Mouse (Mus musculus) left cerebral cortex, adult 2 months (tissue): Measurements from ENCODE around the gene Borcs7. TPM values are rescaled to one million over a fixed set of nuclear protein-coding genes. Genes with fewer than 3 reads are reported as not detected.

ENCODE experiments used
- DNase-seq, 2 experiments: peaks; one replicate each; pipeline ENCODE4 v3.0.0; 2021 to 2022; ENCODE audit warnings: low spot score in 2 of 2, mixed read lengths in 1 of 2; ENCODE audit errors: extremely low spot score in 1 of 2
- H3K27ac ChIP-seq: fragments of 200-600 bp; 2 replicates; pipeline ENCODE4 v1.8.1; 2022
- H3K4me3 ChIP-seq: fragments of 200-600 bp; 2 replicates; pipeline ENCODE4 v1.8.1; 2022
- CTCF ChIP-seq: fragments of 200-600 bp; IDR thresholded peaks from 2 replicates; pipeline ENCODE4 v1.8.1; 2022; ENCODE audit warnings: antibody characterized with exemption, mild to moderate bottlenecking, moderate library complexity
- intact Hi-C: fragments of 180-260 bp; cut with DNase I; formaldehyde crosslinking; loops from one replicate; pipeline ENCODE4 v1.15.1; 2025
- total RNA-seq, 2 experiments: library from RNA; stranded (reverse); gene quantifications; 2 replicates each; pipeline ENCODE4 v1.2.3; 2021

Gene Borcs7
- total RNA-seq, 2 experiments from 2014 or later = 22.0 to 22.3 TPM

DNA sequence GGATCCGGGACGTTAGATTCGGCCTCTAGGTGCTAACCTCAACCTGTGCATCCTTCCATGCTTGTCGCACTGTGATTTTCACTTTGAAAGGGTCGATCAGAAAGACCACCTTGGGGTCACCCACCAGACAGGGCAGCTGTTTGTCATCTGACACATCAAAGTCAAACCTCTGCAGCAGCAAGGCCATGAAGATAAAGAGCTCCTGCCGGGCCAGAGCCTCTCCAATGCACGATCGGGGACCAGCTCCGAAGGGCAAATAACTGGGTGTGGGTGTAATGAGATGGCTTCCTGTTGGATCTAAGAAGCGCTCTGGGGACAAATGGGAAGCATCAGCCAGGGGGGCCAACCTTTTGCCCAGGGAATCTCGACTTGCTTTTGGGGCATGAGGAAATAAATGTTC lies 22.4 kb upstream of the Borcs7 start:
- no peak overlapping the region for H3K4me3 ChIP-seq
- TF ChIP-seq CTCF = no peak
- DNase-seq = peak in 1 of 2 experiments; percentile 5
- no peak overlapping the region for H3K27ac ChIP-seq
- intact Hi-C loops = no loop called here

DNA sequence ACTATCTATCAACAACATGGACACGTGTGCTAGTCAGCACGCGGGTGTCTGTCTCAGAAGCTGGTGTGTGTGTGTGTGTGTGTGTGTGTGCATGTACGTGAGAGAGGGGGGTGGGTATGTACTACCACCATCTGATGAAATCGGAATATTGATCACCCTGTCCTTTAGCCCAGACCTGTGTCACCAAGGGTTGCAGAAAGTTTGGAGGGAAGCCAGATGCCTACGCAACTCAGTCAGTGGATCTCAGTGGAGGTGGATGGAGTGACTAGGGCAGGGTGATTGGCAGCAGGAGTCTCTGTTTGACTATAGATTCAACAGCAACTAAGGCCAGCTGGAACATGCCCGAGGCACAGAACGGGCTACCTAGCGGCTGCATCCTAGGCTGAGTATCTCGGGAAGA lies 21.4 kb upstream of the Borcs7 start:
- no peak for DNase-seq
- no peak overlapping the region for H3K27ac ChIP-seq
- no peak overlapping the region for H3K4me3 ChIP-seq
- intact Hi-C loops = no loop called here
- no peak for TF ChIP-seq CTCF

DNA sequence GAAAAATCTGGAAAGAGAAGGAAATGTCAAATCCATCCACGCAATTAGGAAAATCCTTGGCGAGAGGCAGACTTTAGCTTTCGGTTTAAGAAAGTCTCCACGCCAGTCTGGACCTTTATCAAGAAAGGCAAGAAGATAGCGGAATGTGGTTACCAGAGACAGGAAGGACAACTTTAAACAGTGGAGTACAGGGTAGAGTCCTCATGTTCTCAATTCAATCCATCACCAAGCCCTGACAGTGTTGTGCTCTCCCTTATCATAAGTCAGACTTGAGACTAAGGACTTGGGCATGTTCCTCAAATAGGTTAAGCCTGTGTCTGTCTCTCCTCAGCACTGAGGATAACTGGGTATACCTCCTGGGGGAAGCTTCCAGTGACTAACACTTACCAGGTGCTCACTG lies 19.9 kb upstream of the Borcs7 start:
- Histone ChIP-seq H3K27ac (no peak overlapping the region), H3K4me3 (no peak overlapping the region)
- DNase-seq = no peak
- intact Hi-C loops = loop anchor here (1.0 to 5.0 kb wide), 4 partner anchors 70 to 377 kb away; no protein-coding TSS in a partner anchor
- TF ChIP-seq CTCF = no peak

DNA sequence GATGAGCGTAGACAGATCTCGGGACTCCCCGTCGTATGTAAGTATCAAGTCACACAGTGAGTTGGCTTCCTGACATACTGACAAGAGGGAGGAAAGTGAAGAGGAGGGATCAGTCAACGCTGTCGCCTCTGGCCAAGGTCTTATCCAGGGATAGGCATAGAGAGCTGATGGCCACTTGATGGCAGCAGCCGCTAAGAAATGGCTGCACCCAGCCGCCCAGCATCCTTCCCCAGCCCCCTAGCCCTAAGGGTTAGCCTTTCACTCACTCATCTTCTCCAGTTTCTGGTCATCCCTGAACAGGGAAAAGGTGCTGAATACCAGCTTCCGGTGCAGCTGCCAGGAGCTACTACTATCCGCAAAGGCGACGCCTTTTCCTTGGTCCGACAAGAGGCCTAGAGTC lies 19.0 kb upstream of the Borcs7 start:
- intact Hi-C loops = loop anchor here (1.0 to 5.0 kb wide), 4 partner anchors 70 to 377 kb away; no protein-coding TSS in a partner anchor
- peak; percentile 50 to 63 for DNase-seq
- no peak overlapping the region for H3K4me3 ChIP-seq
- TF ChIP-seq CTCF = peak; percentile 86
- no peak overlapping the region for H3K27ac ChIP-seq

DNA sequence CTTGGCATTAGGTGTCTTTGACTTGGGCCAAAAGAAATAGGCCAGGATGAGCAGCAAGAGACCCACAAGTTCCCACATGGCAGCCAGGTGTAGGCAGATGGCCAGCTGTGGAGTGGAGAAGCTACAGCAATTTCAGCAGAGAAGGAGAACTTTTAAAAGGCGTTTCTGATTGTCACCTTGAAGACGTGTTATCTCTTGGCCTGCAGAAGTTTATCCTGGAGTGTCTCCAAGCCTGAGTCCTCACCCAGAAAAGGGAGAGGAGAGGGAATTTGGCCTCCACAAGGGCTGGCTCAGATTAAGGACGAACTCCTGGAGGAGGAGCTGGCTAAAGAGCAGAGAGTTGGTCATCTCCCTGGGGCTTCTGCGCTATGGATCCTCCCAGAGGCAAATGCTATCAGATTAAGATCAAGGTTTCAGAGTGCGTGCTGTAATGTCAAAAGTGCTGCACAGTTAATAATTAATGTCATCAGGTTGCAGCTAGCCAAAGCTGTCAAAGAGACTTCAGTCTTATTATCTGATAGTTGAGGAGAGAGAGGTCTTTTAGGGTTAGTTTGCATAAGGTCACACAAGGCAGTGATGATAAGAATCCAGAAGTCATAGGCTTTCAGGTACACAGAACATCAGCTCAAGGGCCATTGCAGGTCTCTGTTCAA lies 16.8 kb upstream of the Borcs7 start, which contains the start of gene Cyp17a1:
Cyp17a1 (minus strand) TSS at position 407 of the 653 bp plus-strand sequence.
- DNase-seq = no peak
- intact Hi-C loops = loop anchor here (5.0 kb wide), 2 partner anchors 86 to 374 kb away; no protein-coding TSS in a partner anchor
- H3K27ac ChIP-seq = no peak within 1 kb of the TSS
- H3K4me3 ChIP-seq = no peak within 1 kb of the TSS
- TF ChIP-seq CTCF = no peak

DNA sequence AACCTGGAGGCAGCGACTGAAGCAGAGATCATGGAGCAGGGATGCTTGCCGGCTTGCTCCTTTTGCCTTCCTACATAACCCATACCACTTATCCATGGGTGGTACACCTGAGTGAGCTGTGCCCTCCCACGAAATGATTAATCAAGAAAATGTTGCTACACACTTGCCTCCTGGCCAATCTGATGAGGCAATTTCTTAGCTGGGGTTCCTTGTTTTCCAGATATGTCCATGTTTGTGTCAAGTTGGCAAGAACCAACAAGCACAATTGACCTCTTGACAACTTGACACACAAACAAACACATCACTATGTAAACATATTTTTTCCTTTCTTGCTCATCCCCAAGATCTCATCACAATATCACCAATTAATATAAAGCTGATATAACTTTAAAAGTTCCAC lies 14.1 kb upstream of the Borcs7 start:
- no peak overlapping the region for H3K27ac ChIP-seq
- H3K4me3 ChIP-seq = no peak overlapping the region
- intact Hi-C loops = no loop called here
- no peak for DNase-seq
- TF ChIP-seq CTCF = no peak

DNA sequence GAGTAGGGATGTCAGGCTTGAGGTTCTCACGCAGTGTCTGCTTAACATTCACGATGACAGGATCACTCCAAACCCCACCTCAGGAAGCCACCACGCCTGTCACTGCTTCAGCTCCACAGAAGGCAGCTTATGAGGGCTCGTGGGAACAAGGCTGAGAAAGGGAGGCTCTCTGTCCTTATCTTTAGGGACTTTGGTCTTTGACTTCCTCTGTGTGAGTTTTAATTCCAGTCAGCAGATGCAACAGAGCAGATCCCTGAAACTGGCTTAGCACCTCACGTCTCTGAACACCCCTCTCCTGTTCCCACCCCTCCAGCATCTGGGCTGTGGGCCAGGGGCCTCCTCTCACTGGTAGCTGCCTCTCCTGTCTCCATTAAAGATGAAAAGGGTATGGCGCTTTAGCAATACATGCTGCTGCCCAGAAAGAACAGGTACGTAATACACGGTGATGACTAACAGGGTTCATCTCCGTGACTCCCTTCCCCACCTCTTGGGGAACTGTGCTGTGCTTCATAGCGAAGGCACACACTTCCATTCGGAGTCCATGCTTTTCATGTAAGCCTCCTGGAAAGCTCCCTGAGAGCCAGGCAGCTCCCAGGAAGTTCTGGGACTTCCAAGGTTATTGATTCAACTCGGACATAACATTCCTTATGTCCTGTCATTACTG lies 9.9 kb upstream of the Borcs7 start:
- TF ChIP-seq CTCF = no peak
- no peak for DNase-seq
- Histone ChIP-seq H3K27ac (no peak overlapping the region), H3K4me3 (no peak overlapping the region)
- intact Hi-C loops = no loop called here

DNA sequence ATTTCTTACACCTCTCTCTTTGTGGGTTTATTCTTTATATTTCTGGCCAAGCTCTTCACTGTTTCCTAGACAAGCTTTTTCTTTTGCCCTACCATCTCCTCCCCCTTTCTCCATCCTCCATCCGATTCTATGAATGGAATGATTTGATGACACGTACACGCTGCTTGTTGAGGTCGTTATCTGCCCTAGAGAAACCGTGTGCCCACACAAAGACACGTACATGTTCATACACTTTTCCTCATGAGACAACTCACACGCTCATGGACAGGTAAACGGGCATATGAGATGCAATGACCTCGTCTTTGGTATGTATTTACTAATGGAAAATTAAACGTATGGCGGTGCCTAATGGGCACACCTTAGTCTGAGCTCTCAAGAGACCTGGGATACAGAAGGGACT lies 681 bp downstream of the Borcs7 start:
- Histone ChIP-seq H3K4me3 (peak overlapping the region; percentile 84), H3K27ac (peak overlapping the region; percentile 100)
- intact Hi-C loops = no loop called here
- no peak for DNase-seq
- TF ChIP-seq CTCF = no peak

DNA sequence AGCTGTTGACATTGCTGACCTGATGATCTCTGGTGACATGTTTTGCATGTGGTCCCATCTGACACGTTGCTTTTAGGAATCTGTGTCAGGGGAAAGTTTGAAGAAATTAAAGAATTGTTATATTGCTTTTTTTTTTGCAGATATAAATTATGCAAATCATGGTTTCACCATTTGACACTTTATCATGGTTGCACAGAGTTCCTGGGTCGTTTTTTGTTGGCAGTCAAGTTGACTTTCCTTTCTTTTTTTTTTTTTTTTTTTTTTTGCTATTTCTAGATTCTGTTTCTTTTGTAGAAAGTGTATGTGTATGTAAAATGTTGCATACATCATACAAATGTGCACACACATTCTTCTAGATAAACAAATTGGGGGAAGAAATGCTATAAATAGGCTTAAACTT lies 1.4 kb downstream of the Borcs7 start:
- no peak for DNase-seq
- H3K4me3 ChIP-seq = no peak overlapping the region; the same call in 1 of the 2 replicates
- TF ChIP-seq CTCF = no peak
- intact Hi-C loops = no loop called here
- no peak overlapping the region for H3K27ac ChIP-seq

DNA sequence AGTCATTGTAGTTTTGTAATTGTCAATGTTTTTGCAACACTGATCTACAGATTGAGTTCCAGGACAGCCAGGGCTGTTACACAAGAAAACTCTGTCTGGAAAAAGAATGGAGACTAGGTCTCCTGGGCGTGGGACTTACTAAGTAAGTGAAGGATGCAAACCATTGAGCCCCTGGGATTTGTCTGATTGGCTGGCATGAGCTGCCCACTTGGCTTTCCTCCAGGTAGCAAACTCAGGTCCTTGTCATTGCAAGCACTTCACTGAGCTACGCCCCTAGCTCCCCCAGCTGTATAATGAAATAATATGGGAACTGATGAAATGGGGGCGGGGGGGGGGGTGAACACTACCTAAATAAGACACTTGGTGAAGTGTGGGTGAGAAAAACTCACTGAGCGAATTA lies 3.4 kb downstream of the Borcs7 start:
- intact Hi-C loops = no loop called here
- DNase-seq = no peak
- H3K4me3 ChIP-seq = no peak overlapping the region
- TF ChIP-seq CTCF = no peak
- no peak overlapping the region for H3K27ac ChIP-seq

DNA sequence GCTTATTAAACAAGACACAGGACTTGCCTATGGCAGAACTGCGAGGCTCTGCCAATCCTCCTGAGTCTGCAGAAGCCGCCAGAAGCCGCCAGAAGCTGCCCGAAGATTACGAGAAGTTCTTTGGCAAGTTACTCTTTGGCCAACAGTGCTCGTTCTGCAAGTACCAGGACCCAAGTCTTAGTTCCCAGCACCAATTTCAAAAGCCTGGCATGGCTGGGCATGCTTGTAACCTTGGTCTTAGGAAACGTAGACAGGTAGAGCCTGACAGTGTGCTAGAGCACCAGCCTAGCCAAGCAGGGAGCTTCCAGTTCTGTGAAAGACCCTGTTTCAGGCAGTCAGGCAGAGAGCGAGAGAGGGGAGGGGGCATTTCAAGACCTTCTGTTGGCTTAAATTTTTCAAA lies 6.8 kb downstream of the Borcs7 start:
- intact Hi-C loops = no loop called here
- TF ChIP-seq CTCF = no peak
- no peak for DNase-seq
- Histone ChIP-seq H3K27ac (no peak overlapping the region), H3K4me3 (no peak overlapping the region)

DNA sequence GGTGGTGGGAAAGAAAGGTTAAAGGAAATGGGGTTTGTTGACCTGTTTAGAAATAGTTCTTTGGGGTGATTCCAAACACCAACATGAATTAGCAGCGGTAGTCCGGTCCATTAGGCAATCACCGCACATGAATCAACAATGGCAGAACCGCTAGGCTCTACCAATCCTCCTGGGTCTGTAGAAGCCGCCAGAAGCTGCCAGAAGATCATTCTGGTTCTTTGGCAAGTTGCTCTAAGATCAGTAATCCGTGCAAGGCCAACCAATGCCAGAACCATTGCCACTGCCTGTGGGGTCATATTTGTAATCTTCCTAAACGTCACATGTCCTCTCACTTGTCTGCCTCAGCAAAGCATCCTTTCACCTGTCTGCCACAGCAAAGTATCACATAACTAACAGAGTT lies 7.2 kb downstream of the Borcs7 start:
- no peak overlapping the region for H3K4me3 ChIP-seq
- no peak overlapping the region for H3K27ac ChIP-seq
- DNase-seq = no peak
- intact Hi-C loops = no loop called here
- no peak for TF ChIP-seq CTCF
